Mouse (Mus musculus): ENCODE measurements at regions not wholly inside any gene's neighbourhood (a gene's known extent, or its start where the extent isn't known, plus 50 kb on each side); places are given as distances from the start of the nearest gene placed in this dataset.
A peak's percentile ranks its signal among the peaks of the same experiment; 100 is the strongest.

GRCm38 (mm10) chr12:68577453-68577852, 581.5 kb downstream of the Rps29 start:
- no peaks in the 10 kb centered on the region for H3K4me1 ChIP-seq (replicated peaks)
- 77% methylated on average over 6 of the region's 6 CpGs for WGBS
- H3K36me3 ChIP-seq = no peaks in the 10 kb centered on the region
- no peak overlapping the region for H3K4me3 ChIP-seq (replicated peaks)
- H3K9me3 ChIP-seq = no peaks in the 10 kb centered on the region
- no peak overlapping the region for H3K9ac ChIP-seq
- no peak for ATAC-seq
- H3K4me2 ChIP-seq (replicated peaks) = no peak overlapping the region
- no peaks in the 10 kb centered on the region for H3K27me3 ChIP-seq (replicated peaks)
- no peak overlapping the region for H3K27ac ChIP-seq

GRCm38 (mm10) chr12:68576855-68577254, 582.1 kb downstream of the Rps29 start:
- no peaks in the 10 kb centered on the region for H3K36me3 ChIP-seq
- no peak overlapping the region for H3K4me3 ChIP-seq (replicated peaks)
- no peaks in the 10 kb centered on the region for H3K27me3 ChIP-seq (replicated peaks)
- no peaks in the 10 kb centered on the region for H3K4me1 ChIP-seq (replicated peaks)
- H3K27ac ChIP-seq = no peak overlapping the region
- no peak for ATAC-seq
- no peak overlapping the region for H3K9ac ChIP-seq
- H3K9me3 ChIP-seq = no peaks in the 10 kb centered on the region
- 39% methylated on average over 7 of the region's 7 CpGs for WGBS
- no peak overlapping the region for H3K4me2 ChIP-seq (replicated peaks)

DNA sequence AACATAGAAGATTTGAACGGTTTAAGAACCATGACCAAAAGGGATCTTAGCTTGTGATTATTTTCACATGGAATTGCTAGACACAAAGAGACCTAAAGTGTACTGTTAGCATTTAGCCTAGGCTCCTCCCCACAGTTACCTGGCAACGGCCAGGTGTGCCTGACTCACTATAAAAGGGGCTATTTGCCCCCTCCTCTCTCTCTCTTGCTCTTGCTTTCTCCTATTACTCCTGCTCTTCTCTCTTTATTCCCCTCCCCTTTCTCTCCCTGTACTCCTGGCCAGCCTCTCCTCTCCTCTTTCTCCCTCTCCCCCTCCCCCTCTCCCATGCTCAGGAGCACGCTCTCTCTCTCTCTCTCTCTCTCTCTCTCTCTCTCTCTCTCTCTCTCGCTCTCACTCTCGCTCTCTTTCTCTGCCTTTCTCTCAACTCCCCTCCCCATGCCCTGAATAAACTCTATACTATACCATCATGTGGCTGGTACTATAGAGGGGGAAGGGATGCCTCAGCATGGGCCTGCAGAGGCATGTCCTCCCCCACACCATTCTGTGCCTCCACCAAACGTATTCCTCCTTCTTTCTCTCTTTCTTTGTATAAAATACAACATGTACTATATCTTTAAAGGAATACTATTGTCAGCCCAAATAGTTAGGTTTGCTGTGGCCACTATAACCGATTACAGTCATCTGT, 603.9 kb downstream of the Rps29 start:
- H3K9ac ChIP-seq = no peak overlapping the region
- no peaks in the 10 kb centered on the region for H3K27me3 ChIP-seq (replicated peaks)
- H3K4me2 ChIP-seq (replicated peaks) = no peak overlapping the region
- no peaks in the 10 kb centered on the region for H3K36me3 ChIP-seq
- no peak overlapping the region for H3K4me3 ChIP-seq (replicated peaks)
- no peaks in the 10 kb centered on the region for H3K4me1 ChIP-seq (replicated peaks)
- ATAC-seq = no peak
- 55% methylated on average over 7 of the region's 7 CpGs for WGBS
- H3K27ac ChIP-seq = no peak overlapping the region
- no peaks in the 10 kb centered on the region for H3K9me3 ChIP-seq

DNA sequence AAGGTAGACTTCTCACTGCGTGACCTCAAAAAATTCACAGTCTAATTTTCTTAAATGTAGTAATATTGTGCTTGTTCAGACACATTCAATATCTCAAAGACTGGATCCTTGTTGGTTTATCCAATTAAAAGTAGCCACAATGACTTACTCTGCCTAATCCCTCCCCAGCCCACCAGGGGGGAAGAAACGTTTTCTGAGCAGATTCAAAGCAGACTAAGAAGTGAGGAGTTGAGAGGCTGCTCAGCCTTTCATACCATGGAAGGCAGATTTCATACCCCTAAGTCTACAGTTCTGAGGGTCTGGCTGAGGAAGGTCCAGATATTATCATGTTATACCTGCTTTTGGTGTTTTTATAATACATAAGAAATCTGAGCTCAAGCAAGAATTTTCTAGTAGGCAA, 604.7 kb downstream of the Rps29 start:
- no peak overlapping the region for H3K4me2 ChIP-seq (replicated peaks)
- H3K9ac ChIP-seq = no peak overlapping the region
- WGBS = 53% methylated on average over 2 of the region's 2 CpGs
- no peaks in the 10 kb centered on the region for H3K27me3 ChIP-seq (replicated peaks)
- no peak overlapping the region for H3K27ac ChIP-seq
- H3K4me1 ChIP-seq (replicated peaks) = no peaks in the 10 kb centered on the region
- H3K4me3 ChIP-seq (replicated peaks) = no peak overlapping the region
- no peaks in the 10 kb centered on the region for H3K36me3 ChIP-seq
- no peaks in the 10 kb centered on the region for H3K9me3 ChIP-seq
- ATAC-seq = no peak

DNA sequence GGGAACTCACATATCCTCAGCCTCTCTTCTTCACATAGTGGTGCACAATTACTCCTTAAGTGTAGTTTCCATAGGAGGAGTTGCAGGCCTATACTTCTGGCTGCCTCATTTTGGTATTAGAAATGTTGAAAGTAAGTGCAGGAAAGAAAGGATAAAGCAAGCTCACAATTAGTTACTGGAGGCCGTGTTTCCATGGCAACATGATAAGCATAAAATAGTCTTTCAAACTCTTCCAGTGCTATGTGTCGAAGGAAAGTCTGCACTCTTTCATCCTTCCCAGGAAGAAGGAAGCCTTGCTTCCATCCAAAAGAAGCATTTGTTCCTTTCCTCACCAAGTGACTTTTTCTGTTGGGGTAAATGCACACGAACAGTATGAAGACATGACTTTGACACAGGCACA, 617.2 kb downstream of the Rps29 start:
- no peak for ATAC-seq
- Histone ChIP-seq H3K4me2 (replicated peaks) (no peak overlapping the region), H3K27me3 (replicated peaks) (no peaks in the 10 kb centered on the region), H3K4me1 (replicated peaks) (no peaks in the 10 kb centered on the region), H3K27ac (no peak overlapping the region), H3K36me3 (no peaks in the 10 kb centered on the region), H3K9ac (no peak overlapping the region), H3K9me3 (no peaks in the 10 kb centered on the region), H3K4me3 (replicated peaks) (no peak overlapping the region)
- WGBS = 48% methylated on average over 3 of the region's 3 CpGs

- H3K27ac ChIP-seq = no peak overlapping the region
- H3K9me3 ChIP-seq = no peaks in the 10 kb centered on the region
- no peak overlapping the region for H3K9ac ChIP-seq
- H3K27me3 ChIP-seq (replicated peaks) = no peaks in the 10 kb centered on the region
- no peaks in the 10 kb centered on the region for H3K36me3 ChIP-seq
- 68% methylated on average over 4 of the region's 4 CpGs for WGBS
- ATAC-seq = no peak
- no peaks in the 10 kb centered on the region for H3K4me1 ChIP-seq (replicated peaks)
- no peak overlapping the region for H3K4me3 ChIP-seq (replicated peaks)
- no peak overlapping the region for H3K4me2 ChIP-seq (replicated peaks)
These were observed 658.2 kb downstream of the Rps29 start for GRCm38 (mm10) chr12:68500794-68501193.

DNA sequence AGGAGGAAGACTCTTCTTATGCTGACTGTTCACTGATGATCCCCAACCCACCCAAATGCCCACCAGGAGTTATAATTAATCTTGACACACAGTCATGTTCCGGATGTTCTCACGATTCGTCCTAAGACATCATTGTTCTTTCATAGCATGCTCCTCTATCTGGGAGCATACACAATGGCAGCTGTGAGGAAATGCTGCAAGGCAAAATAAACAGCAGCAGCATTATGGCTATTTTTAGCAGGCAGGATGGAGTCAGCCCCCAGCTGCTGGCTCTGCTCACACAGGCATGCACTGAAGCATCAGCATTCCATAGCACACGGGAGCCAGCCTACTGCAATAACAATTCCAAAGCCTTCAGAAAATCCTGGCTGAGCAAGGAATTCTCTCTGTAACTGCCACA, 696.0 kb downstream of the Rps29 start:
- 17% methylated on average over 4 of the region's 4 CpGs for WGBS
- Histone ChIP-seq H3K27me3 (replicated peaks) (no peaks in the 10 kb centered on the region), H3K4me3 (replicated peaks) (no peak overlapping the region), H3K36me3 (no peaks in the 10 kb centered on the region), H3K9ac (no peak overlapping the region), H3K4me2 (replicated peaks) (no peak overlapping the region; the same call in 1 of the 2 replicates), H3K4me1 (replicated peaks) (no peaks in the 10 kb centered on the region), H3K9me3 (no peaks in the 10 kb centered on the region), H3K27ac (no peak overlapping the region)
- ATAC-seq = peak; percentile 43; the same call in 1 of the 2 replicates

GRCm38 (mm10) chr12:68458196-68458595, 700.8 kb downstream of the Rps29 start:
- no peaks in the 10 kb centered on the region for H3K4me1 ChIP-seq (replicated peaks)
- H3K27ac ChIP-seq = no peak overlapping the region
- H3K4me3 ChIP-seq (replicated peaks) = no peak overlapping the region
- ATAC-seq = no peak
- H3K4me2 ChIP-seq (replicated peaks) = no peak overlapping the region
- H3K9me3 ChIP-seq = no peaks in the 10 kb centered on the region
- 88% methylated on average over 7 of the region's 7 CpGs for WGBS
- no peaks in the 10 kb centered on the region for H3K36me3 ChIP-seq
- no peaks in the 10 kb centered on the region for H3K27me3 ChIP-seq (replicated peaks)
- no peak overlapping the region for H3K9ac ChIP-seq

- Histone ChIP-seq H3K9me3 (no peaks in the 10 kb centered on the region), H3K4me2 (replicated peaks) (no peak overlapping the region), H3K4me1 (replicated peaks) (no peaks in the 10 kb centered on the region), H3K27ac (no peak overlapping the region), H3K27me3 (replicated peaks) (no peaks in the 10 kb centered on the region), H3K4me3 (replicated peaks) (no peak overlapping the region), H3K9ac (no peak overlapping the region), H3K36me3 (no peaks in the 10 kb centered on the region)
- no peak for ATAC-seq
- 79% methylated on average over 1 of the region's 1 CpGs for WGBS
These were observed 732.4 kb downstream of the Rps29 start for GRCm38 (mm10) chr12:68426601-68427000.

GRCm38 (mm10) chr12:68425006-68425405, 734.0 kb downstream of the Rps29 start:
- H3K9me3 ChIP-seq = no peaks in the 10 kb centered on the region
- H3K27me3 ChIP-seq (replicated peaks) = no peaks in the 10 kb centered on the region
- no peak overlapping the region for H3K4me3 ChIP-seq (replicated peaks)
- no peaks in the 10 kb centered on the region for H3K4me1 ChIP-seq (replicated peaks)
- no peak for ATAC-seq
- no peak overlapping the region for H3K9ac ChIP-seq
- H3K4me2 ChIP-seq (replicated peaks) = no peak overlapping the region
- H3K36me3 ChIP-seq = no peaks in the 10 kb centered on the region
- no peak overlapping the region for H3K27ac ChIP-seq
